Mouse (Mus musculus): ENCODE results near the gene Hist1h2ac.

GRCm38 (mm10) chr13:23697491-23698299, 13.9 kb upstream of the Hist1h2ac start:
- peak; percentile 43 to 78 for TF ChIP-seq CTCF (conservative IDR thresholded peaks at IDR 0.05 in 1 of 2, IDR thresholded peaks at IDR 0.05 in 1 of 2; ENCODE audit: low read depth in 2 of 2, low read length in 2 of 2)
- no peak for TF ChIP-seq KAT2A (IDR thresholded peaks at IDR 0.05; ENCODE audit: insufficient replicate concordance, low read length)
- TF ChIP-seq ZKSCAN1 (IDR thresholded peaks at IDR 0.05; ENCODE audit: borderline replicate concordance, low read depth, low read length): no peak
- TF ChIP-seq JUN (IDR thresholded peaks at IDR 0.05; ENCODE audit: insufficient read depth, low read depth, low read length): no peak
- TF ChIP-seq RCOR1 (conservative IDR thresholded peaks at IDR 0.05; ENCODE audit: low read depth, low read length): peak; percentile 67
- peak; percentile 99 for TF ChIP-seq ZMIZ1 (IDR thresholded peaks at IDR 0.05; ENCODE audit: low read depth, low read length)
- no peak; the same call in 1 of the 2 replicates for TF ChIP-seq HCFC1 (IDR thresholded peaks at IDR 0.05; ENCODE audit: low read depth, low read length)
